Mouse (Mus musculus): ENCODE measurements around the gene Ankrd36. TPM values are rescaled to one million over a fixed set of nuclear protein-coding genes. Genes with fewer than 3 reads are reported as not detected.

Gene Ankrd36
- total RNA-seq, 2 experiments from 2014 or later: not detected

GRCm38 (mm10) chr11:5729582-5729981 lies 160.1 kb downstream of the Ankrd36 start:
- no peak for ATAC-seq (ENCODE audit: poor library complexity, severe bottlenecking)

- no peak for ATAC-seq (ENCODE audit: poor library complexity, severe bottlenecking)
These were observed 162.9 kb downstream of the Ankrd36 start for GRCm38 (mm10) chr11:5732401-5732800.

- no peak for ATAC-seq (ENCODE audit: poor library complexity, severe bottlenecking)
These were observed 164.8 kb downstream of the Ankrd36 start for GRCm38 (mm10) chr11:5734323-5734722.

GRCm38 (mm10) chr11:5737137-5737536 lies 167.7 kb downstream of the Ankrd36 start:
- no peak for ATAC-seq (ENCODE audit: poor library complexity, severe bottlenecking)

Other genes starting within 250 kb of the Ankrd36 start
- 0.68 and 2.2 TPM in 2 replicates for gene Znrf3, start 124.8 kb upstream of the Ankrd36 start, total RNA-seq (2015)
- gene Znrf3, start 124.8 kb upstream of the Ankrd36 start, total RNA-seq (2017): 0.57 and 0.70 TPM in 2 replicates
- gene Xbp1, start 49.0 kb upstream of the Ankrd36 start, total RNA-seq (2015): 247 and 251 TPM in 2 replicates
- gene Xbp1, start 49.0 kb upstream of the Ankrd36 start, total RNA-seq (2017): 169 and 186 TPM in 2 replicates
- gene Ccdc117, start 27.5 kb upstream of the Ankrd36 start, total RNA-seq (2015): 13.1 and 13.5 TPM in 2 replicates
- gene Ccdc117, start 27.5 kb upstream of the Ankrd36 start, total RNA-seq (2017): 21.4 and 25.0 TPM in 2 replicates
- gene Mrps24, start 146.0 kb downstream of the Ankrd36 start, total RNA-seq (2015): 67.4 and 74.1 TPM in 2 replicates
- 30.7 and 41.2 TPM in 2 replicates for gene Mrps24, start 146.0 kb downstream of the Ankrd36 start, total RNA-seq (2017)
- 4.1 and 4.5 TPM in 2 replicates for gene Urgcp, start 192.7 kb downstream of the Ankrd36 start, total RNA-seq (2015)
- 7.5 and 8.7 TPM in 2 replicates for gene Urgcp, start 192.7 kb downstream of the Ankrd36 start, total RNA-seq (2017)
- 84.5 and 90.0 TPM in 2 replicates for gene Dbnl, start 218.8 kb downstream of the Ankrd36 start, total RNA-seq (2015)
- gene Dbnl, start 218.8 kb downstream of the Ankrd36 start, total RNA-seq (2017): 176 and 179 TPM in 2 replicates
- gene Pgam2, start 234.0 kb downstream of the Ankrd36 start, total RNA-seq (2015): not detected in 2 replicates
- not detected in 2 replicates for gene Pgam2, start 234.0 kb downstream of the Ankrd36 start, total RNA-seq (2017)

All from megakaryocyte, adult 5-6 weeks (primary cell).